Mouse (Mus musculus) regulatory T cell (primary cell): ENCODE data around the gene Hspb1.

Experiments used
- in situ Hi-C: fragments of 300-600 bp; cut with MboI, MseI; formaldehyde crosslinking; loops from one replicate; pipeline ENCODE4 v1.15.1; 2025; ENCODE audit warnings: high pct_unique_total_duplicates

Hspb1 gene

GRCm38 (mm10) chr5:135884641-135885040 is 3.1 kb upstream of the Hspb1 start:
- in situ Hi-C loops, result no loop called here

GRCm38 (mm10) chr5:135888405-135889215 is 891 bp downstream of the Hspb1 start:
- in situ Hi-C loops, result no loop called here

GRCm38 (mm10) chr5:135890323-135890722 is 2.6 kb downstream of the Hspb1 start:
- in situ Hi-C loops, result no loop called here

GRCm38 (mm10) chr5:135890920-135891319 is 3.2 kb downstream of the Hspb1 start:
- in situ Hi-C loops, result no loop called here

- in situ Hi-C loops, result no loop called here
Observed at GRCm38 (mm10) chr5:135892589-135893351, 5.1 kb downstream of the Hspb1 start.

GRCm38 (mm10) chr5:135894958-135895357 is 7.2 kb downstream of the Hspb1 start:
- in situ Hi-C loops, result no loop called here

- in situ Hi-C loops, result no loop called here
Observed at GRCm38 (mm10) chr5:135898028-135898427, 10.3 kb downstream of the Hspb1 start.

- in situ Hi-C loops, result no loop called here
Observed at GRCm38 (mm10) chr5:135898995-135899394, 11.3 kb downstream of the Hspb1 start.

GRCm38 (mm10) chr5:135899833-135900232 is 12.1 kb downstream of the Hspb1 start:
- in situ Hi-C loops, result no loop called here

GRCm38 (mm10) chr5:135900701-135901100 is 13.0 kb downstream of the Hspb1 start:
- in situ Hi-C loops, result no loop called here

- in situ Hi-C loops, result no loop called here
Observed at GRCm38 (mm10) chr5:135901354-135902095, 13.8 kb downstream of the Hspb1 start.

GRCm38 (mm10) chr5:135903058-135903457 is 15.3 kb downstream of the Hspb1 start:
- in situ Hi-C loops, result no loop called here

- in situ Hi-C loops, result no loop called here
Observed at GRCm38 (mm10) chr5:135903551-135904151, 15.9 kb downstream of the Hspb1 start.

- in situ Hi-C loops, result no loop called here
Observed at GRCm38 (mm10) chr5:135904259-135904658, 16.5 kb downstream of the Hspb1 start.

- in situ Hi-C loops, result no loop called here
Observed at GRCm38 (mm10) chr5:135905320-135906225, 17.9 kb downstream of the Hspb1 start.

GRCm38 (mm10) chr5:135906846-135907245 is 19.1 kb downstream of the Hspb1 start:
- in situ Hi-C loops, result no loop called here

GRCm38 (mm10) chr5:135907256-135907655 is 19.5 kb downstream of the Hspb1 start:
- in situ Hi-C loops, result no loop called here

- in situ Hi-C loops, result no loop called here
Observed at GRCm38 (mm10) chr5:135908185-135908584, 20.5 kb downstream of the Hspb1 start.

- in situ Hi-C loops, result no loop called here
Observed at GRCm38 (mm10) chr5:135908989-135909388, 21.3 kb downstream of the Hspb1 start.

GRCm38 (mm10) chr5:135909646-135910045 is 21.9 kb downstream of the Hspb1 start:
- in situ Hi-C loops, result no loop called here

- in situ Hi-C loops, result no loop called here
Observed at GRCm38 (mm10) chr5:135910813-135911212, 23.1 kb downstream of the Hspb1 start.
